Mouse (Mus musculus): ENCODE measurements around the gene Mtnr1a.
"Not testable (repeated sequence)": the region's sequence is repeated elsewhere in the genome, so short reads cannot be mapped to it uniquely, and the experiment has no call there.

The Mtnr1a gene

GRCm38 (mm10) chr8:45068759-45069386, at the start of gene Mtnr1a:
Gene Mtnr1a, plus strand, starts transcription at chr8:45069137.
- in situ Hi-C loops (cut with MboI, MseI): no loop called here

- in situ Hi-C loops (cut with MboI, MseI): no loop called here
Measured at GRCm38 (mm10) chr8:45019241-45019640, 49.7 kb upstream of the Mtnr1a start.

- in situ Hi-C loops (cut with MboI, MseI): no loop called here
Measured at GRCm38 (mm10) chr8:45021171-45021570, 47.8 kb upstream of the Mtnr1a start.

GRCm38 (mm10) chr8:45021911-45022665, 46.8 kb upstream of the Mtnr1a start:
- in situ Hi-C loops (cut with MboI, MseI): no loop called here

GRCm38 (mm10) chr8:45028081-45028497, 40.8 kb upstream of the Mtnr1a start:
- in situ Hi-C loops (cut with MboI, MseI): no loop called here

- in situ Hi-C loops (cut with MboI, MseI): no loop called here
Measured at GRCm38 (mm10) chr8:45038350-45038749, 30.6 kb upstream of the Mtnr1a start.

GRCm38 (mm10) chr8:45044160-45044559, 24.8 kb upstream of the Mtnr1a start:
- in situ Hi-C loops (cut with MboI, MseI): no loop called here

- in situ Hi-C loops (cut with MboI, MseI): no loop called here
Measured at GRCm38 (mm10) chr8:45050451-45050850, 18.5 kb upstream of the Mtnr1a start.

- in situ Hi-C loops (cut with MboI, MseI): no loop called here
Measured at GRCm38 (mm10) chr8:45051236-45051635, 17.7 kb upstream of the Mtnr1a start.

- in situ Hi-C loops (cut with MboI, MseI): no loop called here
Measured at GRCm38 (mm10) chr8:45052205-45052604, 16.7 kb upstream of the Mtnr1a start.

- in situ Hi-C loops (cut with MboI, MseI): no loop called here
Measured at GRCm38 (mm10) chr8:45052618-45053017, 16.3 kb upstream of the Mtnr1a start.

GRCm38 (mm10) chr8:45055500-45055899, 13.4 kb upstream of the Mtnr1a start:
- in situ Hi-C loops (cut with MboI, MseI): no loop called here

- in situ Hi-C loops (cut with MboI, MseI): no loop called here
Measured at GRCm38 (mm10) chr8:45056810-45057209, 12.1 kb upstream of the Mtnr1a start.

GRCm38 (mm10) chr8:45060083-45060482, 8.9 kb upstream of the Mtnr1a start:
- in situ Hi-C loops (cut with MboI, MseI): no loop called here

- in situ Hi-C loops (cut with MboI, MseI): no loop called here
Measured at GRCm38 (mm10) chr8:45062311-45062710, 6.6 kb upstream of the Mtnr1a start.

- in situ Hi-C loops (cut with MboI, MseI): no loop called here
Measured at GRCm38 (mm10) chr8:45062982-45063924, 5.7 kb upstream of the Mtnr1a start.

GRCm38 (mm10) chr8:45064197-45064869, 4.6 kb upstream of the Mtnr1a start:
- in situ Hi-C loops (cut with MboI, MseI): no loop called here

- in situ Hi-C loops (cut with MboI, MseI): not testable (repeated sequence)
Measured at GRCm38 (mm10) chr8:45065391-45065790, 3.5 kb upstream of the Mtnr1a start.

GRCm38 (mm10) chr8:45070949-45071348, 2.0 kb downstream of the Mtnr1a start:
- in situ Hi-C loops (cut with MboI, MseI): no loop called here

- in situ Hi-C loops (cut with MboI, MseI): no loop called here
Measured at GRCm38 (mm10) chr8:45080850-45081249, 11.9 kb downstream of the Mtnr1a start.

- in situ Hi-C loops (cut with MboI, MseI): no loop called here
Measured at GRCm38 (mm10) chr8:45093599-45093998, 24.7 kb downstream of the Mtnr1a start.

All from T-helper 2 cell (primary cell).